Mouse (Mus musculus) megakaryocyte-erythroid progenitor cell, adult 5-6 weeks (primary cell): Measurements from ENCODE around the gene Fshr. TPM values are rescaled to one million over a fixed set of nuclear protein-coding genes. Genes with fewer than 3 reads are reported as not detected.

ENCODE experiments used
- ATAC-seq: replicated peaks from 2 replicates; pipeline ENCODE4 v1.8.0; 2016; ENCODE audit warnings: mild to moderate bottlenecking, inconsistent platforms; ENCODE audit not compliant: severe bottlenecking, poor library complexity, low FRiP score, low TSS enrichment
- total RNA-seq, 2 experiments: library from RNA; stranded (forward) in 1 of 2; stranded (reverse) in 1 of 2; fragments of 200-1000, 215-1000 nt in 1 of 2; fragments of >200 nt in 1 of 2; fragmentation: Nextera tagmentation in 1 of 2; gene quantifications; 2 replicates each; pipeline ENCODE4 v1.2.3; 2014 to 2017

The Fshr gene
- total RNA-seq, 2 experiments from 2014 or later = not detected

GRCm38 (mm10) chr17:89036723-89037122 lies 163.8 kb downstream of the Fshr start:
- 0 out of 2 replicates have a peak, but pooled peaks have one; percentile 30 for ATAC-seq

GRCm38 (mm10) chr17:89036049-89036448 lies 164.4 kb downstream of the Fshr start:
- ATAC-seq = no peak

GRCm38 (mm10) chr17:89034627-89035026 lies 165.8 kb downstream of the Fshr start:
- ATAC-seq = peak; percentile 59

GRCm38 (mm10) chr17:89032981-89033380 lies 167.5 kb downstream of the Fshr start:
- ATAC-seq = no peak

GRCm38 (mm10) chr17:89019518-89019917 lies 181.0 kb downstream of the Fshr start:
- no peak for ATAC-seq

- no peak for ATAC-seq
Measured at GRCm38 (mm10) chr17:89017002-89017401, 183.5 kb downstream of the Fshr start.

GRCm38 (mm10) chr17:89013691-89014090 lies 186.8 kb downstream of the Fshr start:
- no peak for ATAC-seq

- ATAC-seq = no peak
Measured at GRCm38 (mm10) chr17:89009117-89009516, 191.4 kb downstream of the Fshr start.

GRCm38 (mm10) chr17:89008680-89009079 lies 191.8 kb downstream of the Fshr start:
- ATAC-seq = no peak

GRCm38 (mm10) chr17:89005959-89006358 lies 194.5 kb downstream of the Fshr start:
- ATAC-seq = no peak

GRCm38 (mm10) chr17:88999907-89000306 lies 200.6 kb downstream of the Fshr start:
- ATAC-seq = no peak

- no peak for ATAC-seq
Measured at GRCm38 (mm10) chr17:88998243-88998642, 202.2 kb downstream of the Fshr start.

- ATAC-seq = no peak
Measured at GRCm38 (mm10) chr17:88991238-88991637, 209.2 kb downstream of the Fshr start.

- ATAC-seq = no peak
Measured at GRCm38 (mm10) chr17:88980708-88981355, 219.6 kb downstream of the Fshr start.

GRCm38 (mm10) chr17:88974538-88974937 lies 225.9 kb downstream of the Fshr start:
- no peak for ATAC-seq

GRCm38 (mm10) chr17:88966028-88966427 lies 234.4 kb downstream of the Fshr start:
- no peak for ATAC-seq

- ATAC-seq = peak; percentile 95
Measured at GRCm38 (mm10) chr17:88954011-88954410, 246.5 kb downstream of the Fshr start.

- ATAC-seq = no peak
Measured at GRCm38 (mm10) chr17:88938153-88938681, 262.3 kb downstream of the Fshr start.

GRCm38 (mm10) chr17:88937341-88938152 lies 262.9 kb downstream of the Fshr start:
- ATAC-seq = no peak

- no peak for ATAC-seq
Measured at GRCm38 (mm10) chr17:88936941-88937340, 263.5 kb downstream of the Fshr start.
